Mouse (Mus musculus) Muller cell, postnatal 12 days (primary cell): ENCODE measurements at regions not wholly inside any gene's neighbourhood (a gene's known extent, or its start where the extent isn't known, plus 50 kb on each side); places are given as distances from the start of the nearest gene placed in this dataset.
"Not testable (repeated sequence)": the region's sequence is repeated elsewhere in the genome, so short reads cannot be mapped to it uniquely, and the experiment has no call there.

Experiments used
- DNase-seq: peaks from one replicate; pipeline ENCODE4 v3.0.0-alpha.2; 2015; ENCODE audit errors: inconsistent ontology term

DNA sequence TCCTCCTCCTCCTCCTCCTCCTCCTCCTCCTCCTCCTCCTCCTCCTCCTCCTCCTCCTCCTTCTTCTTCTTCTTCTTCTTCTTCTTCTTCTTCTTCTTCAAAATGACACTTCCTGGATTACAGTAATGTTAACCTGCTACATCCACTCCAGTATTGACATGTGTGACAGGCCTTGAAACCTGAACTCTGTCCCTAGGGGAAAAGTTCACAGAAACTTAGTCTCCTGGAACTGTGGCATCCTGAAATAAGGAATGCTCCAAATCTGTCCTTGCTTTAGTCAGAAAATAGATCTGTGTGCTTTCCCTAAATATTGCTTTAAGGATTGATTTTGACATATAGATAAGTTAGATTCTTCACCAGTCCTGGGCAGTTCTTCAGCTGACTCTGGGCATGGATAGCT is 464.8 kb downstream of the Adam6a start:
- DNase-seq, result not testable (repeated sequence)

DNA sequence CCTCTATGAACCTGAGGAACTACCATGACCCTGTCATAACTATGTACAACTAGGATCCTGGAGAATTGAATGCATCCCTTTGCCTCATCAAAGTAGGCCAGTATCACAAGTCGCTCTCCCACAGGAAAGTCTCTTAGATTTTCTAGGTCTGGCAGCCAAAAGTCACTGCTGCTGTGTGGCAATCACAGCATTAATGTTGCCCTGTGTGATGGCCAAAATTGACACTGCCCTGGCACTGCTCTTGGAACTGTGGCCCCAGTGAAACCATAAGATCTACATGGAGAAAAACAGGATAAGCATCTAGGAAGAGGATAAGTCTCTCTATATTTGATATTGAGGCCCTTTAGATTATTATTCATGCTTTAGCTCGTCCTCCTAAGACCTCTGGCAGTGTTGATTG is 465.7 kb downstream of the Adam6a start:
- DNase-seq, result no peak

DNA sequence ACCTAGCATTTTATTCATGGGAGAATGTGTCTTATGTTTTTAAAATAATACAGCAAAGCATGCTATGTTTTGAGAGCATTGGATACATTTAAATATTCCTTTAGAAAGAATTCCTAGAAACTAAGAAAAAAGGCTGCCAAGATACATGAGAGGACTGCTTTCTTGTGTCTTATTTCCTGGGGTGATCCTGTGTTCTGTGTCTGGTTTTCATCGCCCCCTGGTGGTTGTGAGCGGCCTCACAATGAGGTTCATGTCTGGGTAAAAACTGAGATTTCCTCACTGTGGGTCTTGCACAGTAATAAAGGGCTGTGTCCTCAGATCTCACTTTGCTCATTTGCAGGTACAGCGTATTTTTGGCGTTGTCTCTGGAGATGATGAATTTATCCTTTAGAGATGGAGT is 469.2 kb downstream of the Adam6a start:
- DNase-seq, result peak; percentile 1

DNA sequence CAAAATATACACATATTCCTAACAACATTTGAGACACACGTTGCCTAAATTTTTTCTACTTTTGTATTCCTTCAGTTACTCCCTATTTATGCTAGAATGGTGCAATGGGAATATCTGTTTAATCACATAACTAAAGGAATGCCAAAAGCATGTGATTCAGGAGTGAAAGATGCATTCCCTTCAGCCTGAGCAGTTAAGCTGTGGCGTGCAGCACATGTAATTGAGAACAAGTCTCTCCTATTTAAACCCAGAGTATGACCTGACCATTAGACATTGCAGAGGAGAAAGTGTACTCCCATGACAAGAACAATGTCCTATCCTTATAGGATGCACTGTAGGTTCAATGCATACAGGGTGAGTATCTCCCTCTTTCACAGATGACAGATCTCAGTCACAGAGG is 493.3 kb downstream of the Adam6a start:
- not testable (repeated sequence) for DNase-seq

DNA sequence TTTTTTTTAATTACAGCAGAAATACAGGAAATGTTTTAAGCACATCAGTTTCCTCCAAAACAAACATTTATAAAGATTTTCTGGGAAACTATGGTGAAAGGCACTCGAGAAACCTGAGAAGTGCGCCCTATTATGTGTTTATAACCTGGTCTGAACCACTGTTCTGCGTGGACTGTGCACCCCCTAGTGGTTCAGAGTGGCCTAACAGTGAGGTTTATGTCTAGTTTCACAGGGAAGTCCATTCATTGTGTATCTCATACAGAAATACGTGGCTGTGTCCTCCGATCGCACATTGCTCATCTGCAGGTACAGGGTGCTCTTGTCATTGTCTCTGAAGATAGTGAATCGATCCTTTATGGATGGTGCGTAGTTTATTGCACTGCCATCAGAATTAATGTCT is 504.3 kb downstream of the Adam6a start:
- not testable (repeated sequence) for DNase-seq

DNA sequence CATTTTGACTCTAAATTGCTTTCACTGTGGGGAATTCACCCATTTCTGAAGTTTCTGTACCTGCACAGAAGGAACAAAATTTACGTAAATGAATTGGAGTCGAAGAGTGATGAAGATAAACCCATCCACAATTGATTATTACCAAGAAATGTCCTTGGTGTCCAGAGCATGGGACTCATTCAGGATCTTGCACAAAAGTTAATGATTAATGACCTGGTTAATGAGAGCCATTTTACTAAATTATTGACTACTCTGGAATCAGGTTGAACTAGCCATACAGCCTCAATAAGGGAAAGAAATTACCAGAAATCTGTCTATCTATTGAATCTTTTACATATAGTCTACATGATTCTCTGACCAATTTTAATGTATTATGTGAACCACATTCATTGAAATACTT is 509.6 kb downstream of the Adam6a start:
- DNase-seq, result no peak

DNA sequence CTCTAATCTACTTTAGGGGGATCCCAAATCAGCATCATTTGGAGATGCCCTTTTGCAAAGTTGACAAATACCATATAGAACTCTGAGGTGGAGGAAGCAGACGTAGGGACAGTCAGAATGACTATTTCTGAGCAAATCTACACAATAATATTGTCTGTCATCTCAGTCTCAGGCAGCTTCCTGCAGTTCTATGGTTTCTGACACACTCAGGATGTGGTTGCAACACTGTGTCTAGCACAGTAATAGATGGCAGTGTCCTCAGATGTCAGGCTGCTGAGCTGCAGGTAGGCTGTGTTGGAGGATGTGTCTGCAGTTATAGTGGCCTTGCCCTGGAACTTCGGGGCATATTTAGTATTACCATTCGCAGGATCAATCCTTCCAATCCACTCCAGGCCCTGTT is 515.9 kb downstream of the Adam6a start:
- DNase-seq, result no peak

DNA sequence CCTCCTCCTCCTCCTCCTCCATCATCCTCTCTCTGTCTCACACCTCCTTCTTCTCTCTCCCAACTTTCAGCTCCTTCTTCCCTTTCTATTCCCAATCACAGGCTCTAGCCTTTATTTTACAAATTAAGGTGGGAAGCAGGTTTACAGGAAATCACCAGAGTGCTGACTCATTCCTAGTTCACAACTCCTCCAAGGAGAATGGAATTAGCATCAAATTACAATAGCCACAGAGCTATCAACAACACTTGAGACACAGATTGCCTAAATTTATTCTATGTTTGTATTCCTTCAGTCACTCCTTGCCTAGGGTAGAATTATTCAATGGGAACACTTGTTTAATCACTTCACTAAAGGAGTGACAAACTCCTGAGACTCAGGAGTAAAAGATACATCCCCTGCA is 523.5 kb downstream of the Adam6a start:
- DNase-seq, result no peak

DNA sequence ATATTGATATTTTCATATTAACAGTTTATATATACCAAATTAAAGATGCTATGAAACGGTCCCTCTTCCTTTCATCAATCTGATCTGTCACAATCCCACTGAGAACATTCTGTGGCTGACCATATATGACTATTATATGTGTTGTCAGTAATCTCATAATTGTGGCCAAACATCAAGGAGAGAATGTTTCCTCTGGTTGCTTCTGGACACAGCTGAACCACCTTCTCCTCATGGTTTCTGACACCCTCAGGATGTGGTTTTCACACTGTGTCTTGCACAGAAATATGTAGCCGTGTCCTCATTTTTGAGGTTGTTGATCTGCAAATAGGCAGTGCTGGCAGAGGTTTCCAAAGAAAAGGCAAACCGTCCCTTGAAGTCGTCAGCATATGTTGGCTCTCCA is 565.0 kb downstream of the Adam6a start:
- DNase-seq, result not testable (repeated sequence)

DNA sequence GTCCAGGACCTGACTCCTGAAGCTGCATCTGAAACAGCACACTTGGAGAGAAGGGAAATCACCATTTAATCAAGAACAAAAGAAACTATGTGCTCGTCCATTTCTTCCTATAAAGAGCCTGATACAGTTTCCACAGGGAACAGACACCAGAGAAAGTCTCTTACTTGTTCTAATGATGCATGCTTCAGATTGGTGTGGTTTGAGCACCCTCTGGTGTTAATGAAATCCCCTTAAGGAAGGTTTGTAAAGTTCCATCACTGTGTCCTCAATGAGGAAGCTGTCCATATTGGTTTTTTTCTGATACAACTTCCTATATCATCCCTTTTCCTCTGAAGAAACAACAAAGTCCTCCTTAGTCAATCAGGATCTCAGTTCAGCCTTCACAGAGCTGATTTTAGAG is 591.2 kb downstream of the Adam6a start:
- no peak for DNase-seq

DNA sequence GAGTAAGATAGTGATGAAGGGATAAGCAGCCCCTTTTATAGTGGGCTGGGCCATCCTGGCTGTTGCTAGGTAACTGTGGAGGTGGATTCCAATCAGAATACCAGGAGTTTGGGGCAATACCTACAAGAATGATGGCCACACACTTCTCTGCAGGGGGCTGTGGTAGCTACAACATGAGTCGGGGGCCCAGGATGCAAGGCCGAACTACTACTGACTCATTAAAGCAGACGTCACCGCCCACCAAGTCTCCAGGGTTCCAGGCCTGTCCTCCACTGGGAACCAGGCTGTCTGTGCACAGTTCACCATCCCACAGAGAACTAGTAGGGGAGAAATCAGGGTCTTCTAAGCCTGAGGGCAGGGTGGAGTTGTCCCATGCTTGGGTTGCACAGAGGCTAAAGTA is 605.1 kb downstream of the Adam6a start:
- DNase-seq, result no peak

DNA sequence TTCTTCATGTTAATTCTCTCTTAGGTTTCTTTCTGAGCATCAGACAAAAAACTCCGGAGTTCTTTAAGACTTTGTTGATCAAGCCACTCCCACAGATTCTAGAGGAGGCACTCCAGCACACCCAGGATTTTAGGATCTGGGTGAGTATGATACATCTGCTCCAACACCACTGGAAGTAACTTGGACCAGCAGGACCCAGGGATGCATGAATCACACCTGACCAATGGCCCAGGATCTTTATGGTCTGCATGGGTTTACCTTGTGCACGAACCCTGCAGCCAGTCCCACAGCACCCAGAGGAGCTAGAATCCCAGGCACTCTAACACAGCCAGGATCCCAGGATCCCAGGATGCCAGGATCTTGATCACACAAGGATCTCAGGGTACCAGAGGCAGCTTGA is 628.6 kb downstream of the Adam6a start:
- DNase-seq, result no peak

DNA sequence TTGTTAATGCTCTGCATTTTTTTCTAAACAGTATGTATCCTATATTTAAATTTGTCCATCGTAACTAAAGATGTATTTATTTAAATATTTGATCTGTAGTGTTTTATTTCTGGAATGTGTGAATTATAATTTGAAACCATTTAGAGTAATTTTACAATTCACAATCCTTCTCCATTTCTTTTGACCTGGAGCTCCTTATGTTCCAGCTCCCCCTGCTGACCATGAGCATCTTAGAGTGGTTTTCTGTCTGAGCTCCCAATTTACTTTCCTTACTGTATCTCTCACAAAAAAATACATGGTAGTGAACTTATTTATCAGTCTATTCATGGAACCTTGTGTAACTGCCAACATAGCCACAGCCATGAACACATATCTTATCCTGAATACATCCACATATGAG is 655.8 kb downstream of the Adam6a start:
- DNase-seq, result no peak

DNA sequence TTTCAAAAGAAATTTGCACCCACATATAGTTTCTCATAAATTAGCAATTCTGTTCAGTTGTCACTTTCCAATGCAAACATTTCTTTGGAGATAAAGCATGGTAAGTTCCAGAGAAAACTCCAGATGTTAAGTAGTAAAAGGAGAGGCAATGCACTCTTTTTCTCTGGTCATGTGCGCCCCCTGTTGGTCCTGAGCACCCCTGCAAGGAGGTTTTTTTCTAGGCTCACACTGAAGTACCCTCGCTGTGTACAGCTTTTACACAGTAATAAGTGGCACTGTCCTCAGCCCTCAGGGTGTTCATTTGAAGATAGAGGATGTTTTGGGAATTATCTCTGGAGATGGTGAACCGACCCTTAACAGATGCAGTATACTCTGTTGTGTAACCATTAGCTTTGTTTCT is 678.8 kb downstream of the Adam6a start:
- no peak for DNase-seq
